Mouse (Mus musculus) MEL-GATA-1-ER (cell line): ENCODE measurements around the gene Commd2.

Experiments used
- DNase-seq: peaks from one replicate; pipeline ENCODE4 v3.0.0-alpha.2; 2012; ENCODE audit warnings: low read depth; ENCODE audit errors: extremely low read depth

The Commd2 gene

GRCm38 (mm10) chr3:57619718-57620117, 31.8 kb downstream of the Commd2 start:
- DNase-seq, result no peak

GRCm38 (mm10) chr3:57615652-57616051, 35.9 kb downstream of the Commd2 start:
- no peak for DNase-seq

- no peak for DNase-seq
Measured at GRCm38 (mm10) chr3:57612430-57612997, 39.0 kb downstream of the Commd2 start.

GRCm38 (mm10) chr3:57611776-57612175, 39.7 kb downstream of the Commd2 start:
- no peak for DNase-seq

GRCm38 (mm10) chr3:57604618-57605015, 46.9 kb downstream of the Commd2 start:
- no peak for DNase-seq

GRCm38 (mm10) chr3:57603891-57604617, 47.5 kb downstream of the Commd2 start:
- DNase-seq, result no peak

- DNase-seq, result no peak
Measured at GRCm38 (mm10) chr3:57602610-57603009, 48.9 kb downstream of the Commd2 start.

GRCm38 (mm10) chr3:57596566-57596965, 54.9 kb downstream of the Commd2 start:
- DNase-seq, result no peak

- no peak for DNase-seq
Measured at GRCm38 (mm10) chr3:57595506-57595905, 56.0 kb downstream of the Commd2 start.
